Mouse (Mus musculus) lung, embryonic 14.5 days (tissue): ENCODE results near the gene Rhbdd3. TPM values are rescaled to one million over a fixed set of nuclear protein-coding genes. Genes with fewer than 3 reads are reported as not detected.
A peak's percentile ranks its signal among the peaks of the same experiment; 100 is the strongest.

Experiments used
- ATAC-seq: fragments of 200-750 bp; cut with Nextera tagmentation; 2 replicates; pipeline ENCODE4 v1.8.0; 2017; ENCODE audit warnings: mild to moderate bottlenecking, moderate TSS enrichment, moderate library complexity; ENCODE audit not compliant: insufficient read depth
- DNase-seq: peaks from one replicate; pipeline ENCODE4 v3.0.0-alpha.2; 2015
- H3K27ac ChIP-seq: fragments of 300-500 bp; sonication (generic); 2 replicates; pipeline ENCODE4 v1.5.1; 2014; ENCODE audit warnings: low read depth, mild to moderate bottlenecking, moderate library complexity
- H3K27me3 ChIP-seq: fragments of 300-500 bp; sonication (generic); 2 replicates; pipeline ENCODE4 v1.6.1; 2014; ENCODE audit warnings: low read length, control low read depth; ENCODE audit not compliant: insufficient read depth
- H3K36me3 ChIP-seq: fragments of 300-500 bp; sonication (generic); 2 replicates; pipeline ENCODE4 v1.6.1; 2014; ENCODE audit warnings: control low read depth; ENCODE audit not compliant: insufficient read depth
- H3K4me1 ChIP-seq: fragments of 300-500 bp; sonication (generic); 2 replicates; pipeline ENCODE4 v1.6.1; 2014; ENCODE audit warnings: antibody characterized with exemption, control low read depth; ENCODE audit not compliant: insufficient read depth
- H3K4me2 ChIP-seq: fragments of 300-500 bp; sonication (generic); 2 replicates; pipeline ENCODE4 v1.6.1; 2014; ENCODE audit warnings: mild to moderate bottlenecking
- H3K4me3 ChIP-seq: fragments of 300-500 bp; sonication (generic); 2 replicates; pipeline ENCODE4 v1.5.1; 2014; ENCODE audit warnings: low read depth, low read length
- H3K9ac ChIP-seq: fragments of 300-500 bp; sonication (generic); 2 replicates; pipeline ENCODE4 v1.6.1; 2014
- H3K9me3 ChIP-seq: fragments of 300-500 bp; sonication (generic); 2 replicates; pipeline ENCODE4 v1.6.1; 2016; ENCODE audit warnings: low read depth, low read length, control low read depth
- CTCF ChIP-seq: IDR thresholded peaks from 2 replicates; pipeline ENCODE4 v1.5.1; 2016; ENCODE audit warnings: antibody characterized with exemption, low read depth
- WGBS: fragments of 180-500 bp; shearing (Covaris S2); extraction: QIAGEN DNeasy Blood & Tissue Kit; methylation state at CpG from one replicate; pipeline ENCODE4 v1.1.7; 2014; 5-methylcytosine and 5-hydroxymethylcytosine counted together
- polyA plus RNA-seq: library from polyadenylated mRNA; unstranded; fragments of >200 nt; fragmentation: Nextera tagmentation; extraction: Ambion mirVana; gene quantifications from 2 replicates; pipeline ENCODE4 v1.2.1, GENCODE M21; 2014

The Rhbdd3 gene
- polyA plus RNA-seq, 1 experiment from 2014 or later = 27.9 TPM

DNA sequence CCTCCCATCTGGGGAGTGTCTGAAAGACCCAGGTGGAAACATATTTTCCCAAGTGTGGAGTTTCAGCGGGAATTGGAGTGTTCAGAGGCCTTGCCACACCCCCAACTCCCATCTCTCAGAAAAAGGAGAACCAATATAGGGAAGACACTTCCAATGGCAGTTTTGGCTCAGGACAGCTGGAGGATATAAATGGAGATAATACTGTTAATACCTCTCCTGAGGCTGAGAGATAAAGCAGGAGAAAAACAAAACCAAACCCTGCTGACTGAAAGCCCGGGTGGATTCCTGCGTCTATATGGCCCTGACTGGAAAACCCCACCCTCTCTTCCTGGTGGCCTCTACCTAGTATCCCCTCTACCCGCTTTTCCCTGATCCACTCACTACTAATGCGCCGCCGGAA is 3.7 kb downstream of the Rhbdd3 start:
- Histone ChIP-seq H3K36me3 (peaks cover 15% of the 10 kb centered on the region; the same call in 1 of the 2 replicates), H3K4me2 (no peak overlapping the region), H3K4me3 (no peak overlapping the region), H3K4me1 (peaks cover 6% of the 10 kb centered on the region; the same call in 1 of the 2 replicates), H3K9me3 (no peaks in the 10 kb centered on the region), H3K9ac (no peak overlapping the region), H3K27me3 (no peaks in the 10 kb centered on the region), H3K27ac (no peak overlapping the region)
- no peak for TF ChIP-seq CTCF
- no peak for ATAC-seq
- no peak for DNase-seq
- 83% methylated on average over 7 of the region's 7 CpGs for WGBS

DNA sequence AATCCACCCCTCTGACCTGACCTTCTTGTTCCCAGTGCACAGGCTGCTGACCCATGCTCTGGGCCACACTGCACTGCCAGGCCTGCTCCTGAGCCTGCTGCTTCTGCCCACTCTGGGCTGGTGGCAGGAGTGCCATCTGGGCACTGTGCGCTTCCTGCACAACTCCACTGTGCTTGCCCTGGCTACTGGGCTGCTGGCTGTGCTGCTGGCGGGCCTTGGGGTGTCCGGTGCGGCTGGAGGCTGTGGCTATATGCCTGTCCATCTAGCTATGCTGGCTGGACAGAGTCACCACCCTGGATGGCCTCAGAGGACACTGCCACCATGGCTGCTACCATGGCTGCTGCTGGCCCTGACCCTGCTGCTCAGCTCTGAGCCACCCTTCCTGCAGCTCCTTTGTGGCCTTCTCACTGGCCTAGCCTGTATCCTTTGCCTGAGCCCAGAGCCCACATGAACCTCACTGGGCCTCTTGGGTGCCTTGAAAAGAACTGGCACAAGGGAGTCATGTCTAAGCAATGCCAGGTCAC is 5.3 kb downstream of the Rhbdd3 start:
- Histone ChIP-seq H3K9ac (peak overlapping the region; percentile 9; the same call in 1 of the 2 replicates), H3K9me3 (no peaks in the 10 kb centered on the region), H3K27me3 (no peaks in the 10 kb centered on the region), H3K27ac (no peak overlapping the region), H3K36me3 (peaks cover 15% of the 10 kb centered on the region; the same call in 1 of the 2 replicates), H3K4me3 (no peak overlapping the region), H3K4me2 (no peak overlapping the region), H3K4me1 (peaks cover 6% of the 10 kb centered on the region; the same call in 1 of the 2 replicates)
- WGBS = 91% methylated on average over 4 of the region's 4 CpGs
- TF ChIP-seq CTCF = no peak
- ATAC-seq (no peak), DNase-seq (no peak)

DNA sequence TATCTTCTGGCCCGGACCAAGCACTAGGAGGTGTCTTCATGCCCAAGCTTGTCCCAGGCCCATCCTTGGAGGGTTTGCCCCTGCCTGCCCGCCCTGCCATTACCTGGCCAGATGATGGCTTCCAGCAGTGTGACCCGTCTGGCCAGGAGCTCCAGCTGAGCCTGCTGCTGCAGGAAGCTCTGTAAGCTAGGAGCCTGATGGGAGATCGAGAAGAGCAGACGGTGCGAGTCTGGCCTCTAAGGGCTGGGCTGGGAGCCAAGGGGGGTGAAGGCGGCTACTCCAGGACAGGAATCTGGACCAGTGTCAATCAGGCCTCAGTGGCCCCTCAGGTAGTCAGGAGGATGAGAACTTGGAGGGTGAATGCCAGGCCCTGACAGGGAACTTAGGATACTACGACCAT is 10.7 kb downstream of the Rhbdd3 start:
- Histone ChIP-seq H3K9ac (no peak overlapping the region), H3K4me3 (no peak overlapping the region), H3K36me3 (peaks cover 8% of the 10 kb centered on the region; the same call in 1 of the 2 replicates), H3K4me1 (no peaks in the 10 kb centered on the region), H3K27me3 (no peaks in the 10 kb centered on the region), H3K4me2 (no peak overlapping the region), H3K27ac (no peak overlapping the region), H3K9me3 (no peaks in the 10 kb centered on the region)
- ATAC-seq (no peak), DNase-seq (no peak)
- no peak for TF ChIP-seq CTCF
- WGBS = 62% methylated on average over 8 of the region's 8 CpGs

DNA sequence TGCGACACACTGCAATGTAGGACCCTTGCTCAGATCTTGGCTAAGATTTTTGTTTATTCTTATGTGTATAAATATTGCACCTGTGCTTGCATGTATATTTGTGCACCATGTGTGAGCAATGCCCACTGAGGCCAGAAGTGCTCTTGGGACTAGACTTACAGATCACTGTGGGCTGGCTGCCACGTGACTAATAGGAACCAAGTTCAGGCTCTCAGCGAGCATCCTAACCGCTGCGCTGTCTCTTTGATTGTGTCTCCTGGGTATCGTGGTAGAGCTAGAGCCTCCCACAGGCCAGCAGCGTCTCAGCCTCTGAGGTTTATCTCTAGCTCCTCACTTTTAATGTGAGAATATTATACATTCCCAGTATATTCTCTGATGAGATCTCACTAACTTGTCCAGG is 14.9 kb downstream of the Rhbdd3 start:
- no peak overlapping the region for H3K27ac ChIP-seq
- ATAC-seq (no peak), DNase-seq (no peak)
- no peak overlapping the region for H3K4me3 ChIP-seq
- TF ChIP-seq CTCF = no peak
- H3K9me3 ChIP-seq = no peaks in the 10 kb centered on the region
- no peak overlapping the region for H3K9ac ChIP-seq
- no peaks in the 10 kb centered on the region for H3K4me1 ChIP-seq
- WGBS = 75% methylated on average over 7 of the region's 7 CpGs
- no peaks in the 10 kb centered on the region for H3K27me3 ChIP-seq
- H3K4me2 ChIP-seq = no peak overlapping the region
- H3K36me3 ChIP-seq = 0 out of 2 replicates have a peak, but pooled peaks cover 3% of the 10 kb centered on the region

DNA sequence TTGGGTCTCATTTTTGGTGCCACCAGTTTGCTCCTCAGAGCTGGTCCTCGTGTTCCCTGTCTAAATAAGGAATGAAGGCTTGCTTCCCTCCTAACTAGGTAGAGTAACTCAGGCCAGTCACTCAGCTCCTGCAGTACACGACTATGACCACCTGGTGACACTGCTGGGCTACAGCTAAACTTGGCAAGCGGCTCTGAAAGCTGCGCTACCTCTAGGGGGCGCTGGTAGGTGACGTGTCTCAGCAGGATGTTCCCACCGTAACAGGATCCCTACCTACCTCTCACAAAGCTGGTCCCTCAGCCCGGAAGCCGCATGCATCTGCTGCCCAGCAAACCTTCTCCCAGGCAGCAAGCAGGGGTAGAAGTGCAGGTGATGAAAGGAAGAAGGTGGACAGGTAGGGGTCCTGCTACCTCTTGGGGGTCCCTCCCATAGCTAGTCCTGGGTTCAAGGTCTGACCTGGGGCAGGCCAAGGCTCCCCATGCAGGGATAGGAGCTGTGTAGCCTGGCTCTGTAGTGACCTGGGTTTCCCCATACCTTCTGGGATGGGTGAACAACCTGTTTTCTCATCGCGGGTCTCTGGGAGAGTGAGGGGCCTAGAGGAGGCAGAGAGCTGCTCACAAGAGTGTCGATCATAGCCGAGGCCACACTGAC is 16.3 kb downstream of the Rhbdd3 start:
- WGBS = 27% methylated on average over 13 of the region's 13 CpGs
- Histone ChIP-seq H3K4me2 (no peak overlapping the region), H3K4me3 (no peak overlapping the region), H3K27me3 (no peaks in the 10 kb centered on the region), H3K36me3 (0 out of 2 replicates have a peak, but pooled peaks cover 3% of the 10 kb centered on the region), H3K9ac (no peak overlapping the region), H3K4me1 (no peaks in the 10 kb centered on the region), H3K27ac (no peak overlapping the region), H3K9me3 (no peaks in the 10 kb centered on the region)
- ATAC-seq = peak; percentile 61; the same call in 1 of the 2 replicates
- peak; percentile 96 for DNase-seq
- peak; percentile 100 for TF ChIP-seq CTCF

DNA sequence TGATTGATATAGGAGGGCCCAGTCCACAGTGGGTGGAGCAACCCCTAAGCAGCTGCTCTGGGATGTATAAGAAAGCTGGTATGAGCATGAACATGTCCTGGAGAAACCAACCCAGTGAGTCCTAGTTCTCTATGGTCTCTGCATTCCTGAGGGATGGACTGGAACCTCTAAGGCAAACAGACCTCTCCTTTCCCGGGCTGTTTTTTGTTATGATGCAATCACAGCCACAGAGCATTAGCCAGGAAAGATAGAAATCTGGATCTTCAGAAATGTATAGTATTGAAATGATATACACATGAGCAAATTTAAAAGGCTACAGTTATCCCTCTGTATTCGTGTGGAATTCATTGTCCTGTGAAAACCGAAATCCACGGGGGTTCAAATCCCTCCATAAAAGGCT is 27.0 kb downstream of the Rhbdd3 start:
- Histone ChIP-seq H3K4me1 (no peaks in the 10 kb centered on the region), H3K4me3 (no peak overlapping the region), H3K9ac (no peak overlapping the region), H3K27me3 (no peaks in the 10 kb centered on the region), H3K27ac (no peak overlapping the region), H3K36me3 (0 out of 2 replicates have a peak, but pooled peaks cover 4% of the 10 kb centered on the region), H3K9me3 (no peaks in the 10 kb centered on the region), H3K4me2 (no peak overlapping the region)
- TF ChIP-seq CTCF = no peak
- ATAC-seq = no peak
- WGBS = 71% methylated on average over 4 of the region's 4 CpGs
- DNase-seq = no peak

DNA sequence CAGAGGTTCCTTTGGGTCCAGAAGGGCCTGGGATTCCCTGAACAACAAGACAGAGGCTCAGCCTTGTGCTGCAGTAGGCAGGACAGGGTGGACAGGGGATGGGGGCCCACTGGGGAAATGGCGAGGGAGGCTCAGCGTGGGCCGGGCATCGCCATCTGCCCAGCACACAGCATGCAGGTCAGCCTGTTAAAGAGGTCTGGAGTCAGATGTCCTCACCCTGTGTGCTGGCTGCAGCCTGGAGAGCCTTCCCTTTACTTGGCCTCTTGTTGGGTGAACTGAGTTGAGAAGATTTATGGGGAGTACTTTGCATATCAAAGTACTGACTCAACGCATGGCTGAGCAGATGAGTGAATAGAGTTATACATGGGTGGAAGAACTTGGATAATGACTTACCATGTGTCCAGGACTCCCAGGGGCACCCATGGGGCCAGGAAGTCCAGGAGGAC is 30.3 kb downstream of the Rhbdd3 start:
- Histone ChIP-seq H3K27me3 (no peaks in the 10 kb centered on the region), H3K27ac (no peak overlapping the region), H3K9ac (no peak overlapping the region), H3K4me1 (no peaks in the 10 kb centered on the region), H3K4me3 (no peak overlapping the region), H3K36me3 (0 out of 2 replicates have a peak, but pooled peaks cover 4% of the 10 kb centered on the region), H3K4me2 (no peak overlapping the region), H3K9me3 (no peaks in the 10 kb centered on the region)
- DNase-seq (no peak), ATAC-seq (no peak)
- WGBS = 63% methylated on average over 5 of the region's 5 CpGs
- TF ChIP-seq CTCF = no peak
